Mouse (Mus musculus) common myeloid progenitor, adult 5-6 weeks (primary cell): ENCODE measurements around the gene Dnah6. TPM values are rescaled to one million over a fixed set of nuclear protein-coding genes. Genes with fewer than 3 reads are reported as not detected.

Experiments used
- ATAC-seq: replicated peaks from 2 replicates; pipeline ENCODE4 v1.8.0; 2016; ENCODE audit warnings: low read depth, mild to moderate bottlenecking, moderate TSS enrichment, inconsistent platforms; ENCODE audit not compliant: poor library complexity, severe bottlenecking
- total RNA-seq: library from RNA; stranded (forward); fragments of 200-1000, 187-1606 nt; gene quantifications from 2 replicates; pipeline ENCODE4 v1.2.3, GENCODE M21; 2017

Dnah6 gene
- total RNA-seq, 1 experiment from 2014 or later = under 0.01 TPM

GRCm38 (mm10) chr6:73054807-73055206 is 166.6 kb downstream of the Dnah6 start:
- no peak for ATAC-seq

GRCm38 (mm10) chr6:73053526-73053925 is 167.9 kb downstream of the Dnah6 start:
- no peak for ATAC-seq

- no peak for ATAC-seq
Observed at GRCm38 (mm10) chr6:73047259-73047658, 174.2 kb downstream of the Dnah6 start.

- no peak for ATAC-seq
Observed at GRCm38 (mm10) chr6:73045944-73046343, 175.5 kb downstream of the Dnah6 start.

- no peak for ATAC-seq
Observed at GRCm38 (mm10) chr6:73042278-73042677, 179.2 kb downstream of the Dnah6 start.

GRCm38 (mm10) chr6:73038291-73038690 is 183.2 kb downstream of the Dnah6 start:
- no peak for ATAC-seq

GRCm38 (mm10) chr6:73028853-73029252 is 192.6 kb downstream of the Dnah6 start:
- no peak for ATAC-seq

- no peak for ATAC-seq
Observed at GRCm38 (mm10) chr6:73027881-73028280, 193.6 kb downstream of the Dnah6 start.

- ATAC-seq = no peak
Observed at GRCm38 (mm10) chr6:73026898-73027297, 194.6 kb downstream of the Dnah6 start.

GRCm38 (mm10) chr6:73020061-73020460 is 201.4 kb downstream of the Dnah6 start:
- ATAC-seq = peak; percentile 82

GRCm38 (mm10) chr6:73018725-73019280 is 202.6 kb downstream of the Dnah6 start:
- no peak for ATAC-seq

GRCm38 (mm10) chr6:73014317-73015160 is 206.9 kb downstream of the Dnah6 start:
- no peak for ATAC-seq

GRCm38 (mm10) chr6:73012931-73013330 is 208.5 kb downstream of the Dnah6 start:
- ATAC-seq = no peak

- no peak for ATAC-seq
Observed at GRCm38 (mm10) chr6:73011827-73012226, 209.6 kb downstream of the Dnah6 start.

GRCm38 (mm10) chr6:73010073-73010472 is 211.4 kb downstream of the Dnah6 start:
- peak; percentile 84 for ATAC-seq

- no peak for ATAC-seq
Observed at GRCm38 (mm10) chr6:73003601-73004000, 217.8 kb downstream of the Dnah6 start.

- peak; percentile 37; the same call in 1 of the 2 replicates for ATAC-seq
Observed at GRCm38 (mm10) chr6:73002391-73002790, 219.1 kb downstream of the Dnah6 start.

GRCm38 (mm10) chr6:72998809-72999208 is 222.6 kb downstream of the Dnah6 start:
- ATAC-seq = 0 out of 2 replicates have a peak, but pooled peaks have one; percentile 42

- ATAC-seq = no peak
Observed at GRCm38 (mm10) chr6:72993688-72994082, 227.8 kb downstream of the Dnah6 start.

GRCm38 (mm10) chr6:72993054-72993687 is 228.3 kb downstream of the Dnah6 start:
- peak; percentile 55 for ATAC-seq

GRCm38 (mm10) chr6:72990206-72990605 is 231.2 kb downstream of the Dnah6 start:
- peak; percentile 63 for ATAC-seq
